Mouse (Mus musculus) midbrain, embryonic 14.5 days (tissue): ENCODE measurements around the gene Limch1. TPM values are rescaled to one million over a fixed set of nuclear protein-coding genes. Genes with fewer than 3 reads are reported as not detected.

ENCODE experiments used
- ATAC-seq: fragments of 200-750 bp; cut with Nextera tagmentation; 2 replicates; pipeline ENCODE4 v1.8.0; 2017; ENCODE audit warnings: moderate number of reproducible peaks, moderate library complexity; ENCODE audit not compliant: low FRiP score, low TSS enrichment
- DNase-seq: peaks from one replicate; pipeline ENCODE4 v3.0.0-alpha.2; 2015
- H3K27ac ChIP-seq: fragments of 300-500 bp; sonication (generic); replicated peaks from 2 replicates; pipeline ENCODE4 v1.5.1; 2014; ENCODE audit warnings: mild to moderate bottlenecking, low read depth, low read length, moderate library complexity
- H3K27me3 ChIP-seq: fragments of 300-500 bp; sonication (generic); 2 replicates; pipeline ENCODE4 v1.6.1; 2014; ENCODE audit warnings: low read length, control low read depth, mixed read lengths; ENCODE audit not compliant: control insufficient read depth, insufficient read depth
- H3K36me3 ChIP-seq: fragments of 300-500 bp; sonication (generic); 2 replicates; pipeline ENCODE4 v1.6.1; 2014; ENCODE audit warnings: low read length, control low read depth; ENCODE audit not compliant: control insufficient read depth, insufficient read depth
- H3K4me1 ChIP-seq: fragments of 300-500 bp; sonication (generic); 2 replicates; pipeline ENCODE4 v1.6.1; 2014; ENCODE audit warnings: mild to moderate bottlenecking, antibody characterized with exemption, low read length, control low read depth; ENCODE audit not compliant: control insufficient read depth, insufficient read depth
- H3K4me2 ChIP-seq: fragments of 300-500 bp; sonication (generic); 2 replicates; pipeline ENCODE4 v1.6.1; 2014; ENCODE audit warnings: mild to moderate bottlenecking, low read length, moderate library complexity
- H3K4me3 ChIP-seq: fragments of 300-500 bp; sonication (generic); replicated peaks from 2 replicates; pipeline ENCODE4 v1.5.1; 2014; ENCODE audit warnings: low read depth, low read length
- H3K9ac ChIP-seq: fragments of 300-500 bp; sonication (generic); replicated peaks from 2 replicates; pipeline ENCODE4 v1.6.1; 2014; ENCODE audit warnings: mild to moderate bottlenecking, low read length, moderate library complexity
- H3K9me3 ChIP-seq: fragments of 300-500 bp; sonication (generic); 2 replicates; pipeline ENCODE4 v1.6.1; 2016; ENCODE audit warnings: low read length, control low read depth, mixed read lengths; ENCODE audit not compliant: control insufficient read depth
- WGBS: fragments of 180-500 bp; shearing (Covaris S2); extraction: QIAGEN DNeasy Blood & Tissue Kit; methylation state at CpG from one replicate; pipeline ENCODE4 v1.1.7; 2014; 5-methylcytosine and 5-hydroxymethylcytosine counted together
- polyA plus RNA-seq: library from polyadenylated mRNA; unstranded; fragments of >200 nt; fragmentation: Nextera tagmentation; extraction: Ambion mirVana; gene quantifications from 2 replicates; pipeline ENCODE4 v1.2.1, GENCODE M21; 2014

Limch1 gene
- polyA plus RNA-seq, 1 experiment from 2014 or later = 56.5 TPM

- no peak for DNase-seq
- H3K36me3 ChIP-seq = no peaks in the 10 kb centered on the region
- H3K4me1 ChIP-seq = peaks cover 34% of the 10 kb centered on the region
- H3K4me3 ChIP-seq = no peak overlapping the region
- no peaks in the 10 kb centered on the region for H3K9me3 ChIP-seq
- H3K27ac ChIP-seq = no peak overlapping the region
- H3K9ac ChIP-seq = no peak overlapping the region
- H3K27me3 ChIP-seq = no peaks in the 10 kb centered on the region
- no peak for ATAC-seq
- no peak overlapping the region for H3K4me2 ChIP-seq
- 83% methylated on average over 6 of the region's 6 CpGs for WGBS
These were observed 55.4 kb downstream of the Limch1 start for GRCm38 (mm10) chr5:66800977-66801376.

- H3K4me2 ChIP-seq = no peak overlapping the region
- ATAC-seq (no peak), DNase-seq (no peak)
- no peak overlapping the region for H3K27ac ChIP-seq
- H3K4me1 ChIP-seq = peaks cover 42% of the 10 kb centered on the region
- no peaks in the 10 kb centered on the region for H3K36me3 ChIP-seq
- no peak overlapping the region for H3K4me3 ChIP-seq
- H3K9ac ChIP-seq = no peak overlapping the region
- 75% methylated on average over 10 of the region's 10 CpGs for WGBS
- no peaks in the 10 kb centered on the region for H3K9me3 ChIP-seq
- H3K27me3 ChIP-seq = no peaks in the 10 kb centered on the region
These were observed 56.6 kb downstream of the Limch1 start for GRCm38 (mm10) chr5:66802196-66802595.

- Histone ChIP-seq H3K9ac (no peak overlapping the region), H3K27ac (0 out of 2 replicates have a peak overlapping the region, but pooled peaks have one; percentile 41), H3K4me3 (no peak overlapping the region), H3K36me3 (no peaks in the 10 kb centered on the region), H3K4me1 (peaks cover 29% of the 10 kb centered on the region), H3K9me3 (no peaks in the 10 kb centered on the region), H3K4me2 (no peak overlapping the region), H3K27me3 (no peaks in the 10 kb centered on the region)
- DNase-seq (no peak), ATAC-seq (no peak)
- WGBS = 27% methylated on average over 7 of the region's 7 CpGs
These were observed 60.7 kb downstream of the Limch1 start for GRCm38 (mm10) chr5:66806335-66806734.

- no peaks in the 10 kb centered on the region for H3K27me3 ChIP-seq
- H3K27ac ChIP-seq = no peak overlapping the region
- WGBS = 83% methylated on average over 6 of the region's 6 CpGs
- no peaks in the 10 kb centered on the region for H3K9me3 ChIP-seq
- no peak overlapping the region for H3K4me3 ChIP-seq
- ATAC-seq = no peak
- no peaks in the 10 kb centered on the region for H3K36me3 ChIP-seq
- no peak overlapping the region for H3K4me2 ChIP-seq
- DNase-seq = no peak
- no peak overlapping the region for H3K9ac ChIP-seq
- peaks cover 29% of the 10 kb centered on the region for H3K4me1 ChIP-seq
These were observed 62.1 kb downstream of the Limch1 start for GRCm38 (mm10) chr5:66807737-66808136.

- no peaks in the 10 kb centered on the region for H3K36me3 ChIP-seq
- H3K4me3 ChIP-seq = no peak overlapping the region
- peaks cover 29% of the 10 kb centered on the region for H3K4me1 ChIP-seq
- H3K9me3 ChIP-seq = no peaks in the 10 kb centered on the region
- 56% methylated on average over 9 of the region's 9 CpGs for WGBS
- no peaks in the 10 kb centered on the region for H3K27me3 ChIP-seq
- H3K27ac ChIP-seq = no peak overlapping the region
- no peak overlapping the region for H3K4me2 ChIP-seq
- DNase-seq (no peak), ATAC-seq (no peak)
- H3K9ac ChIP-seq = no peak overlapping the region
These were observed 63.5 kb downstream of the Limch1 start for GRCm38 (mm10) chr5:66809016-66809570.

- Histone ChIP-seq H3K36me3 (no peaks in the 10 kb centered on the region), H3K4me1 (peaks cover 28% of the 10 kb centered on the region), H3K9me3 (no peaks in the 10 kb centered on the region), H3K27ac (no peak overlapping the region), H3K9ac (no peak overlapping the region), H3K4me2 (no peak overlapping the region), H3K4me3 (no peak overlapping the region), H3K27me3 (no peaks in the 10 kb centered on the region)
- no peak for ATAC-seq
- no peak for DNase-seq
- WGBS = 52% methylated on average over 2 of the region's 2 CpGs
These were observed 64.8 kb downstream of the Limch1 start for GRCm38 (mm10) chr5:66810396-66810795.

GRCm38 (mm10) chr5:66814674-66815073 is 69.0 kb downstream of the Limch1 start:
- no peak overlapping the region for H3K4me2 ChIP-seq
- DNase-seq (no peak), ATAC-seq (no peak)
- H3K27ac ChIP-seq = no peak overlapping the region
- no peaks in the 10 kb centered on the region for H3K9me3 ChIP-seq
- WGBS = 75% methylated on average over 3 of the region's 3 CpGs
- no peaks in the 10 kb centered on the region for H3K27me3 ChIP-seq
- H3K36me3 ChIP-seq = no peaks in the 10 kb centered on the region
- H3K9ac ChIP-seq = no peak overlapping the region
- no peak overlapping the region for H3K4me3 ChIP-seq
- H3K4me1 ChIP-seq = no peaks in the 10 kb centered on the region; the same call in 1 of the 2 replicates

GRCm38 (mm10) chr5:66815877-66816276 is 70.2 kb downstream of the Limch1 start:
- no peak overlapping the region for H3K27ac ChIP-seq
- no peak overlapping the region for H3K4me2 ChIP-seq
- no peaks in the 10 kb centered on the region for H3K36me3 ChIP-seq
- H3K4me3 ChIP-seq = no peak overlapping the region
- no peaks in the 10 kb centered on the region; the same call in 1 of the 2 replicates for H3K4me1 ChIP-seq
- H3K9me3 ChIP-seq = no peaks in the 10 kb centered on the region
- ATAC-seq = no peak
- WGBS = 10% methylated on average over 6 of the region's 6 CpGs
- DNase-seq = no peak
- H3K9ac ChIP-seq = no peak overlapping the region
- H3K27me3 ChIP-seq = no peaks in the 10 kb centered on the region

GRCm38 (mm10) chr5:66816751-66817150 is 71.1 kb downstream of the Limch1 start:
- H3K27me3 ChIP-seq = no peaks in the 10 kb centered on the region
- 72% methylated on average over 18 of the region's 18 CpGs for WGBS
- no peak overlapping the region for H3K4me2 ChIP-seq
- H3K9me3 ChIP-seq = no peaks in the 10 kb centered on the region
- H3K27ac ChIP-seq = no peak overlapping the region
- H3K4me3 ChIP-seq = no peak overlapping the region
- ATAC-seq = no peak
- H3K4me1 ChIP-seq = no peaks in the 10 kb centered on the region; the same call in 1 of the 2 replicates
- no peak for DNase-seq
- no peak overlapping the region for H3K9ac ChIP-seq
- H3K36me3 ChIP-seq = no peaks in the 10 kb centered on the region
